Mouse (Mus musculus) CD4-positive, CD25-positive, alpha-beta regulatory T cell, adult 2 months (primary cell): ENCODE data around the gene Snx25.
"Not testable (repeated sequence)": the region's sequence is repeated elsewhere in the genome, so short reads cannot be mapped to it uniquely, and the experiment has no call there.

Experiments used
- DNase-seq: peaks from one replicate; pipeline ENCODE4 v3.0.0-alpha.2; 2012; ENCODE audit warnings: low read depth, low spot score

Gene Snx25

GRCm38 (mm10) chr8:46137336-46137735 lies 14.6 kb downstream of the Snx25 start:
- DNase-seq = no peak

DNA sequence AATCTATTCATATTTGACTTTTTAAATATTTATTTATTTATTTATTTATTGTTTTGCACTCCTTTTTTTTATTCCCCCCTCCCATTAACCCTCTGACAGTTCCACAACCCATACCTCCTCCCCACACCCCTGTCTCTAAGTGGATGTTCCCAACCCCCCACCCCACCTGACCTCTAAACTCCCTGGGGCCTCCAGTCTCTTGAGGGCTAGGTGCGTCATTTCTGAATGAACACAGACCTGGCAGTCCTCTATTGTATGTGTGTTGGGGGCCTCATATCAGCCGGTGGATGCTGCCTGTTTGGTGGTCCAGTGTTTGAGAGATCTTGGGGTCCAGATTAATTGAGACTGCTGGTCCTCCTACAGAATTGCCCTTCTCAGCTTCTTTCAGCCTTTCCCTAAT lies 16.4 kb downstream of the Snx25 start:
- DNase-seq = not testable (repeated sequence)

GRCm38 (mm10) chr8:46130426-46130825 lies 21.5 kb downstream of the Snx25 start:
- no peak for DNase-seq

DNA sequence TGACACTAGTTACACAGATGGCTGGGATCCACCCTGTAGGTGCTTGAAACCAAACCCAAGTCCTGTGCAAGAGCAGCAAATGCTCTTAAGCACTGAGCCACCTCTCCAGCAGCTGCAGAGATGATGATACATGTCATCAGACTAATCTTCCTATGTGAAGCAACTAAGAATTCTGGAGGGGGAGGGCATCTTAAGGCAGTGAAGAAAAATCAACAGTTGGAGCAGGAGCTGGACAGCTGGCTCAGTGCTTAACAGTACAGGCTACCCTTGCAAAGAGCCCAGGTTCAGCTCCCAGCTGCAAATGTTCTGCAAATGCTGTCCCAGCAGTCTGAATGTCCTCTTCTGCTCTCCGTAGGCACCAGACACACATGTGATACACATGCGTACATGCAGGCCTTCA lies 29.5 kb downstream of the Snx25 start:
- DNase-seq = no peak

DNA sequence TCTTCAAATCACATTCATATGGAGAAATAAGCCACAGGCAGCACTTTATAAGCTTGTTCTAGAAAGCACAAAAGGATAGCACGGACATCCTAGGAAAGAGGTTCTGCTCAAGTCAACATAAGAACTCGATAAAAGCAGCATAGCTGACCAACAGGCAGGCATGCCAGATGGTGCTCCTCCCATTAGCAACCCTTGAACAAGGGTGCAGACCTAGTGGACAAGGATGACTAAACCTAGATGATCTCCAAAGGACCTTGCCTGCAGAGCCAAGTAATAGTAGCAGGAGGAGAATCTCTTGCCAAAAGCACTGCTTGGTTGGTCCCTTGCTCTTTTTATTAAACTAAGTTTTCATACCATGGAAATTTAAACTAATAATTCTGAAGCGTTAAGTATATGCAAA lies 32.8 kb downstream of the Snx25 start:
- DNase-seq = no peak

DNA sequence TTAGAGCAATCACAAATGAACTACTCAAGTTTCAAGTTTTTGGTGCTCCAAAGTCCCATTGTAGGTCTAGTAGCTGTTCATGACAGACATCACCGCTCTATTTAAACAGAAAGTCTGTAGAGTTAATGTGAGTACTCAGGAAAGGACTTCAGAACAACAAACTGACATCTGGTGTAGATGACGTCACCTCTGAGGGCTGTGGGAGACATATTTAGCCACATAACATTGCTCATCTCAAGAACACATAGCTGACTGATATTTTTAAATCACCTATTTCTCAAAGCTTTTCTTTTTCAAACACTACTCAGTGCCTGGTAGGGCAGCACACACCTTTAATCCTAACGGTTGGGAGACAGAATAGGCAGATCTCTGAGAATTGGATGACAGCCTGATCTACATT lies 34.8 kb downstream of the Snx25 start:
- no peak for DNase-seq

- DNase-seq = not testable (repeated sequence)
These were observed 38.4 kb downstream of the Snx25 start for GRCm38 (mm10) chr8:46113421-46114170.

- no peak for DNase-seq
These were observed 44.3 kb downstream of the Snx25 start for GRCm38 (mm10) chr8:46107690-46108089.

GRCm38 (mm10) chr8:46103434-46103833 lies 48.5 kb downstream of the Snx25 start:
- no peak for DNase-seq

DNA sequence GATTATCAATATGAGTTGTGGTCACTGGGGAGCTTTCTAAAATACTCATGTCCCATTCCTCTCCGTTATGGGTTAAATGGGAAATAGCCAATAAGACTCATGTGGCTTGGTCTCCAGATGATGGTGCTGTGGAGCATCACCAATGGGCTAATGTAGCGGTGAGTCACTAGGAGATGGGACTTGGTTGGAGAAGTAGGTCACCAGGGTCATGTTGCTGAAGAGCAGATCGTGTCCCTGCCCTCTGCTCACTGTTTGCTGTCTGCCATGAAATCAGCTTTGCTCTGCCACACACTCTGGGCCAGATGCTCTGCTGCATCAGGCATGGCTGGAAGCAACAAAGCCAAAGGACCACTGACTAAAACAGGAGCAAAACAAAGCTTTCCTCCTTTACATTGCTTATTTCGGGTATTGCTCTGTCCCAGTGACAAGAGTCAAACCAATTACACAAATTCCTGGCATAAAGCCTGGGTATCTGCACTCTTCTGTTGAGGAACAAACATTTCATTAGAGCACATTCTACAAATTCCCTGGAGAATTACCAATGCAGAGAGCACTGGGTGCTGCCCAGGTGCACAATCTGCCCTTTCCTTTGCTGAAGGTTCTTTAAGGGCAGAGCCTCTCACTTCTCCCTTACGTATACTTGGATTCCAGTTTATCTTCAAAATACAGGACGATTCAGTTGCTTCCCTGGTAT lies 59.1 kb downstream of the Snx25 start:
- DNase-seq = no peak

- no peak for DNase-seq
These were observed 68.8 kb downstream of the Snx25 start for GRCm38 (mm10) chr8:46083141-46083540.

DNA sequence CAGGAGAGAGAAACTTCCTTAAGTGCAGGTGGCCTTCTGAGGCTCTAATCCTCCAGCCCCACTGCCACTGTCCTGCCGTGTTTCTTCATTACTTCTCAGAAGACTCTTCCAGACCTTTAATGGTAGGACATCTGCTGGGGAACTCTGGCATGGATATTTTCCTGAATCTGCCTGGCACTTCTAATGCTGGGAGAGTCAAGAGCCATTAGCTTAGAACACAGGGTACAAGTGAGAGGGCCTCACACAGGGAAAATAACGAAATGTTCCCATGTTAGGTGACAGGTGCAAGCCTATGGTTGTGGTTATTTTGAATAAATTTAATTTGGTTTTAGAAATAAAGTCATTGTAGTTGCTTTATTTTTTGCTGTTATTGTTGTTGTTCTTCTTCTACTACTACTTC lies 70.9 kb downstream of the Snx25 start:
- DNase-seq = no peak

GRCm38 (mm10) chr8:46078866-46079265 lies 73.1 kb downstream of the Snx25 start:
- no peak for DNase-seq

DNA sequence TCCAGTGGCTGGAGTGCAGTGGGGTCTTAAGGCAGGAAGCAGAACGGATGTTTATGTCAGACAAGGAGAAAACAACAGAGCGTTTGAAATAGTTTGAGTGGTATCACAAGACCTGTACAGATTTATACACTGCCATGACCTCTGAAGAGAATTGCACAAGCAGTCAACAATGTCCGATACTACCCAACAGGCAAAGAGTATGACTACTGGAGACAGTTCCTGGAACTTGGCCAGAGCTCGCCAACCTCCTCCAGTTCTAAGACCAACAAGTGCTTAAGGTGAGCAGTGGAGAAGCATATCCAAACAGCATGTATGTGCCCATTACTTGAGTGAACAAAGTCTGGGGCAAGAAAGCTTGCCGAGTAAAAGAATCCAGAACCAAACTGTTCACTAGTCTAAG lies 76.7 kb downstream of the Snx25 start:
- DNase-seq = no peak

GRCm38 (mm10) chr8:46073540-46074140 lies 78.3 kb downstream of the Snx25 start:
- DNase-seq = no peak

DNA sequence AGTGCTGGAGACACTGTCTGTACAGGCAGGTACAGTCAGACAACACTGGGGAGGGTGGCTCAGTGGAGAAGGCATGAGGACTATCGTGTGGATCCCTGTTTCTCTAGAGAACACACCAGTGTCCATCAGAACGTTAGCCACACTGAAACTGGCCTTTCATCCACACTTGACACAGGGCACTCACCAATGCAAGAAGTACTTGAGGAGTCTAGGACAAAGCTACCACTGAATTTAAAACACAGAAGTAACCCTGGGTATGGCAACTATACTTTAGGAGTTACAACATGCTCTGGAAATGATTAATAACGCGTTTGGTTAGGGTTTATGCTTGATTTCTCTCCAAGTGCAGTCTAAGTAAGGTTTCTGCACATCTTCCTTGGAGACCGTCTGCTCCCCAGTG lies 79.2 kb downstream of the Snx25 start:
- DNase-seq = no peak

DNA sequence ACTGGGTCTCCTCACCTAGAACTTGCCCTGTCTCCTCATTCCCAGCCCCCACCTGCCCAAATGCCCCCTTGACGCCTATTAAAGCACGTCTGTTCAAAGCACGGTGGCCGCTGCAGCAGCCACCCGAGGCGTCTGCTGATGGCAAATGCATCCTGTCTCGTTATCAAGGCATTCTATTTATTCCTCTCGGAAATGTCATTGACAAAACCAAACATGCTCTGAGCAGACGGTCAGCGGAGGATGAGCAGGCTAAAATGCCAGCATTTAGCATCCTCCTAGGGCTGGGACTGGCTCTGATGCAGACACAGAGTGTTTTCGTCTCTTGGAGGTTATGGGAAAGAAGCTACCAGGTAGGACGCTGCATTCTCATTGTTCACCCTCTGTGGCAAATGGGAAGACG lies 111.7 kb downstream of the Snx25 start:
- DNase-seq = no peak

GRCm38 (mm10) chr8:46039666-46040065 lies 112.3 kb downstream of the Snx25 start:
- DNase-seq = no peak

DNA sequence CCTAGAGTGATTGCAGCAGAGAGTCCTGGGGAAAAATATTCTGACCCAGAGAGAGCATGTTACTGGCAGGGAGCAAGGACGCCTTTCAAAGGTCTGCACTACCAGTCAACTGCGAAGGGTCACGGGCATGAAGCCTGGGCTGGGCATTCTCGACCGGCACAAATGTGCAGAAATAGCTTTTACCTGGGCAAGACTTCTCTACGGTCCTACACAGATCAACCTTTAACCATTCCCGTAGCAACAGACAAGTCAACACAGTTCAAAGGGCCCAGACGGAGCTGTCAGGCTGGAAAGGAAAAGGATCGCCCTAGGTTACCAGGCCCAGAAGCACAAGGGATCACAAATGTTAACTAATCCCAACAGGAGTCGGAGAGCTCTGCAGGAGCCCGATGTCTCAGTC lies 115.7 kb downstream of the Snx25 start:
- no peak for DNase-seq

- no peak for DNase-seq
These were observed 127.6 kb downstream of the Snx25 start for GRCm38 (mm10) chr8:46024392-46024791.

GRCm38 (mm10) chr8:46022758-46023157 lies 129.2 kb downstream of the Snx25 start:
- no peak for DNase-seq

GRCm38 (mm10) chr8:46022203-46022602 lies 129.8 kb downstream of the Snx25 start:
- DNase-seq = no peak
